Mouse (Mus musculus) cerebellum, adult 2 months (tissue): ENCODE measurements around the gene Pawr.

ENCODE experiments used
- CTCF ChIP-seq: fragments of 200-500 bp; IDR thresholded peaks from 2 replicates; pipeline ENCODE4 v1.5.1; 2011; ENCODE audit warnings: low read depth, mild to moderate bottlenecking, control low read depth, low read length, moderate library complexity, borderline replicate concordance; ENCODE audit not compliant: insufficient read depth
- POLR2A ChIP-seq: fragments of 200-500 bp; IDR thresholded peaks from 2 replicates; pipeline ENCODE4 v1.6.1; 2011; ENCODE audit warnings: low read length, control low read depth, borderline replicate concordance; ENCODE audit not compliant: insufficient read depth

DNA sequence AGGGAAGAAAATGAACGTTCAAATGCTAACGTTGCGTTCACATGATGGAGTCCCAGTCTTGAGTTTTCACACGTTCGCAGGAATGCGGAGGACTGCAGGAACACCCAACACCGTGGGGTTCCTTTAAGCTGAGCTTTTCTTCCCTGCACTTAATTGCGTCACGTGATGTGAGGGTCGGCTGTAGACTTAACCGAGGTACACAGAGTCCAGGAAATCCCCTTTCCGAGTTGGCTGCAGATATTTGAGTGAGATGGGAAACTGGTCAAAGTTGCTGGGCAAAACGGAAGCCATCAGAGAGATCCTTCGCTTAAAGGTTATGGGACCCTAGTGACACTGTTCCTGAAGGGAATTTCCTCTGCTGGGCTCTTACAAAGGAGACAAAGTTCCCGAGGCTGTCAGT lies 102.1 kb downstream of the Pawr start:
- TF ChIP-seq POLR2A (no peak), CTCF (no peak)
